Mouse (Mus musculus): ENCODE measurements at regions not wholly inside any gene's neighbourhood (a gene's known extent, or its start where the extent isn't known, plus 50 kb on each side); places are given as distances from the start of the nearest gene placed in this dataset.

GRCm38 (mm10) chr1:128671016-128671415 is 78.9 kb upstream of the Cxcr4 start:
- no peak for DNase-seq

GRCm38 (mm10) chr1:128669241-128669666 is 77.2 kb upstream of the Cxcr4 start:
- no peak for DNase-seq

- no peak for DNase-seq
These were observed 76.6 kb upstream of the Cxcr4 start for GRCm38 (mm10) chr1:128668718-128669117.

GRCm38 (mm10) chr1:128667121-128667762 is 75.1 kb upstream of the Cxcr4 start:
- DNase-seq: no peak

GRCm38 (mm10) chr1:128663207-128663606 is 71.1 kb upstream of the Cxcr4 start:
- DNase-seq: no peak

GRCm38 (mm10) chr1:128659857-128660256 is 67.8 kb upstream of the Cxcr4 start:
- no peak for DNase-seq

GRCm38 (mm10) chr1:128658802-128659201 is 66.7 kb upstream of the Cxcr4 start:
- DNase-seq: no peak

- DNase-seq: no peak
These were observed 62.2 kb upstream of the Cxcr4 start for GRCm38 (mm10) chr1:128654099-128654862.

- no peak for DNase-seq
These were observed 58.5 kb upstream of the Cxcr4 start for GRCm38 (mm10) chr1:128650596-128650995.

GRCm38 (mm10) chr1:128649490-128650178 is 57.5 kb upstream of the Cxcr4 start:
- DNase-seq: no peak

- no peak for DNase-seq
These were observed 51.3 kb upstream of the Cxcr4 start for GRCm38 (mm10) chr1:128643316-128643776.

GRCm38 (mm10) chr1:128642212-128642611 is 50.1 kb upstream of the Cxcr4 start:
- DNase-seq: no peak

Data from kidney, adult 8-10 months (tissue).